Mouse (Mus musculus) heart, adult 18-20 months (tissue): ENCODE measurements around the gene Plagl1. TPM values are rescaled to one million over a fixed set of nuclear protein-coding genes. Genes with fewer than 3 reads are reported as not detected.
A peak's percentile ranks its signal among the peaks of the same experiment; 100 is the strongest.

Experiments used
- DNase-seq, 2 experiments: peaks; one replicate each; pipeline ENCODE4 v3.0.0; 2021 to 2022; ENCODE audit warnings: mixed read lengths in 1 of 2
- total RNA-seq, 2 experiments: library from RNA; stranded (reverse); gene quantifications; 2 replicates each; pipeline ENCODE4 v1.2.3; 2021

Gene Plagl1
- total RNA-seq, 2 experiments from 2014 or later, result 6.2 to 9.4 TPM

- peak; percentile 67 to 76 for DNase-seq
These were observed 30.5 kb downstream of the Plagl1 start for GRCm38 (mm10) chr10:13090596-13091424.

- no peak for DNase-seq
These were observed 32.7 kb downstream of the Plagl1 start for GRCm38 (mm10) chr10:13092996-13093395.

GRCm38 (mm10) chr10:13098895-13099294 is 38.6 kb downstream of the Plagl1 start:
- DNase-seq, result no peak

- no peak for DNase-seq
These were observed 39.9 kb downstream of the Plagl1 start for GRCm38 (mm10) chr10:13100061-13100648.

GRCm38 (mm10) chr10:13102360-13102759 is 42.1 kb downstream of the Plagl1 start:
- no peak for DNase-seq

GRCm38 (mm10) chr10:13103838-13104237 is 43.5 kb downstream of the Plagl1 start:
- no peak for DNase-seq

- DNase-seq, result no peak
These were observed 46.8 kb downstream of the Plagl1 start for GRCm38 (mm10) chr10:13106909-13107624.

- DNase-seq, result no peak
These were observed 47.8 kb downstream of the Plagl1 start for GRCm38 (mm10) chr10:13108021-13108548.

- DNase-seq, result no peak
These were observed 48.5 kb downstream of the Plagl1 start for GRCm38 (mm10) chr10:13108847-13109246.

GRCm38 (mm10) chr10:13109781-13110180 is 49.5 kb downstream of the Plagl1 start:
- DNase-seq, result no peak

GRCm38 (mm10) chr10:13112849-13113248 is 52.5 kb downstream of the Plagl1 start:
- DNase-seq, result no peak

- DNase-seq, result no peak
These were observed 53.3 kb downstream of the Plagl1 start for GRCm38 (mm10) chr10:13113641-13114040.

- DNase-seq, result no peak
These were observed 54.7 kb downstream of the Plagl1 start for GRCm38 (mm10) chr10:13115030-13115429.

GRCm38 (mm10) chr10:13116706-13117665 is 56.7 kb downstream of the Plagl1 start:
- no peak for DNase-seq

- no peak for DNase-seq
These were observed 57.9 kb downstream of the Plagl1 start for GRCm38 (mm10) chr10:13118024-13118769.

- DNase-seq, result no peak
These were observed 58.4 kb downstream of the Plagl1 start for GRCm38 (mm10) chr10:13118770-13119102.

- no peak for DNase-seq
These were observed 59.0 kb downstream of the Plagl1 start for GRCm38 (mm10) chr10:13119300-13119699.

- DNase-seq, result no peak
These were observed 65.5 kb downstream of the Plagl1 start for GRCm38 (mm10) chr10:13125811-13126210.

- peak in 1 of 2 experiments; percentile 8 for DNase-seq
These were observed 67.0 kb downstream of the Plagl1 start for GRCm38 (mm10) chr10:13127335-13127734.

- DNase-seq, result no peak
These were observed 67.6 kb downstream of the Plagl1 start for GRCm38 (mm10) chr10:13127946-13128345.

- no peak for DNase-seq
These were observed 73.5 kb downstream of the Plagl1 start for GRCm38 (mm10) chr10:13133850-13134249.
